Mouse (Mus musculus) heart, embryonic 12.5 days (tissue): ENCODE data around the gene Arhgap44. TPM values are rescaled to one million over a fixed set of nuclear protein-coding genes. Genes with fewer than 3 reads are reported as not detected.

ENCODE experiments used
- ATAC-seq: fragments of 200-750 bp; cut with Nextera tagmentation; 2 replicates; pipeline ENCODE4 v1.8.0; 2017; ENCODE audit warnings: moderate TSS enrichment, moderate library complexity; ENCODE audit not compliant: insufficient number of reproducible peaks, low FRiP score
- H3K27ac ChIP-seq: fragments of 300-500 bp; sonication (generic); 2 replicates; pipeline ENCODE4 v1.5.1; 2016; ENCODE audit warnings: mild to moderate bottlenecking, moderate library complexity; ENCODE audit not compliant: poor library complexity, severe bottlenecking
- H3K27me3 ChIP-seq: fragments of 300-500 bp; sonication (generic); replicated peaks from 2 replicates; pipeline ENCODE4 v1.6.1; 2016; ENCODE audit warnings: mild to moderate bottlenecking, moderate library complexity
- H3K36me3 ChIP-seq: fragments of 300-500 bp; sonication (generic); 2 replicates; pipeline ENCODE4 v1.6.1; 2016; ENCODE audit warnings: mild to moderate bottlenecking, moderate library complexity
- H3K4me1 ChIP-seq: fragments of 300-500 bp; sonication (generic); replicated peaks from 2 replicates; pipeline ENCODE4 v1.6.1; 2016; ENCODE audit warnings: mild to moderate bottlenecking
- H3K4me2 ChIP-seq: fragments of 300-500 bp; sonication (generic); 2 replicates; pipeline ENCODE4 v1.6.1; 2016; ENCODE audit warnings: mild to moderate bottlenecking, moderate library complexity
- H3K4me3 ChIP-seq: fragments of 300-500 bp; sonication (generic); 2 replicates; pipeline ENCODE4 v1.5.1; 2016; ENCODE audit warnings: mild to moderate bottlenecking
- H3K9ac ChIP-seq: fragments of 300-500 bp; sonication (generic); 2 replicates; pipeline ENCODE4 v1.6.1; 2016; ENCODE audit warnings: mild to moderate bottlenecking, moderate library complexity
- H3K9me3 ChIP-seq: fragments of 300-500 bp; sonication (generic); replicated peaks from 2 replicates; pipeline ENCODE4 v1.6.1; 2016; ENCODE audit warnings: mild to moderate bottlenecking, moderate library complexity
- WGBS: fragments of 180-500 bp; shearing (Covaris S2); methylation state at CpG from one replicate; pipeline ENCODE4 v1.1.7; 2016; 5-methylcytosine and 5-hydroxymethylcytosine counted together
- polyA plus RNA-seq: library from polyadenylated mRNA; unstranded; fragments of >200 nt; fragmentation: Nextera tagmentation; extraction: Ambion mirVana; gene quantifications from 2 replicates; pipeline ENCODE4 v1.2.1, GENCODE M21; 2016

Arhgap44 gene
- polyA plus RNA-seq: 13.3 and 15.5 TPM in 2 replicates

DNA sequence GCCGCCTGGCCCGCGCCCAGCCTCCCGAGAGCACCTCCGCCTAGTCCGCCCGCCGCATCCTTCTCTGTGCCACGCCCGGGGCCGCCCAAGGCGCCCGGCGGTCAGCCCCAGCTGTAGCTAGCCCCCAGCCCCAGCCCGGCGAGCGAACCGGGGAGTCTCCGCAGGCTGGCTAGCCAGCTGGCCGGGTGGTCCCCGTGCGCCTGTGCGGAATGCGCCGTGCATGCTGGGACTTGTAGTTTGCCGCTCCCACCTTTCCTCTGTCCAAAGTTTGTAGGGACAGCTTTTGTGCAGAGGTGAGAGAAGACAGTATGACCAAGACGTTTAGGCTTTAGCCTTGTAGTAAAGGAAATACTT, at the start of gene Arhgap44:
TSS of gene Arhgap44 (minus strand) at position 195 of the 354 bp plus-strand sequence.
- H3K27me3 ChIP-seq: no peaks in the 10 kb centered on the region
- no peak within 1 kb of the TSS for H3K27ac ChIP-seq
- H3K9me3 ChIP-seq: no peaks in the 10 kb centered on the region
- peak; percentile 76; the same call in 1 of the 2 replicates for ATAC-seq
- peak within 1 kb of the TSS; percentile 96 for H3K4me2 ChIP-seq
- peaks cover 25% of the 10 kb centered on the region for H3K4me1 ChIP-seq
- peak within 1 kb of the TSS; percentile 94 for H3K9ac ChIP-seq
- WGBS: under 1% methylated on average over 27 of the region's 27 CpGs
- no peaks in the 10 kb centered on the region for H3K36me3 ChIP-seq
- H3K4me3 ChIP-seq: peak within 1 kb of the TSS; percentile 98

DNA sequence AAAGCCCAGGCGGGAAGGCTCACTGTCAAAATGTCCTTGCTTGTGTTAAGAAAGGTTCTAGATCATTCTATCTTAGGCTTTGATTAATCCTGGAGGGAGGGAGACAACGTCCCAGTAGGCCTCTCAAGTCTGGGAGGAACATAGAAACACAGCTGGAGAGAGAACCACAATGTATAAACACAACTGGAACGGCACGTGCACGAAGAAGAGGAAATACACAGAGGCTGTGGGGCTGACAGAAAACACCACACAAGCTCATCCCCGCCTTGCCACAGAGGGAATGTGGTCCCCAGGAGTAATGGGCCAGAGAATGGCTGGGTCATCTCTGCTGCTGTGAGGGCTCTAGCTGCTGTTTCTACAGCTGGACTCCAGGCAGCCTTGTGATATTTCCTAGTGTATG, 48.9 kb upstream of the Arhgap44 start:
- no peak for ATAC-seq
- Histone ChIP-seq H3K4me2 (no peak overlapping the region), H3K36me3 (peaks cover 34% of the 10 kb centered on the region), H3K9me3 (no peaks in the 10 kb centered on the region), H3K27me3 (no peaks in the 10 kb centered on the region), H3K4me3 (no peak overlapping the region), H3K4me1 (peaks cover 83% of the 10 kb centered on the region), H3K9ac (no peak overlapping the region), H3K27ac (peak overlapping the region; percentile 95)
- 75% methylated on average over 6 of the region's 6 CpGs for WGBS

DNA sequence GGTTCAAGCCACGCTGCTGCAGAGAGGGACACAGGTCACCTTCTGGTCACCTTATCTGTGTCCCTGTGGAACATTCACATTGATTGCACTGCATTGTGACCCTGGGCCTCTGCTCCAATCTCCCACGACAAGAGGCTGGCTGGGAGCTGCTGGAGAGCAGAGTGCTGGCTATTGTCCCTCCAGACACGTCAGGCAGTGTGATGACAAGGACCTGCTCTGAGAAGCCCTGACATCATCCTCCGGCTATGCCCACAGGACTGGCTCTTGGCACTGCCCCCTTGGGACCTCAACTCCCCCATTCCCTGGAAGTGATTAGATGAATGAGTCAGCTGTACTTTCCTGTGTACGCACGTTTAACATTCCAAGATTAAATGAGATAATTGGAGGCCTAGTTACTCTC, 46.7 kb upstream of the Arhgap44 start:
- peak overlapping the region; percentile 95 for H3K27ac ChIP-seq
- WGBS: 6% methylated on average over 6 of the region's 6 CpGs
- H3K36me3 ChIP-seq: peaks cover 23% of the 10 kb centered on the region
- peak; percentile 85 for ATAC-seq
- 0 out of 2 replicates have a peak overlapping the region, but pooled peaks have one; percentile 17 for H3K4me2 ChIP-seq
- no peak overlapping the region for H3K4me3 ChIP-seq
- H3K9me3 ChIP-seq: no peaks in the 10 kb centered on the region
- H3K9ac ChIP-seq: 0 out of 2 replicates have a peak overlapping the region, but pooled peaks have one; percentile 26
- H3K27me3 ChIP-seq: no peaks in the 10 kb centered on the region
- H3K4me1 ChIP-seq: peaks cover 82% of the 10 kb centered on the region

DNA sequence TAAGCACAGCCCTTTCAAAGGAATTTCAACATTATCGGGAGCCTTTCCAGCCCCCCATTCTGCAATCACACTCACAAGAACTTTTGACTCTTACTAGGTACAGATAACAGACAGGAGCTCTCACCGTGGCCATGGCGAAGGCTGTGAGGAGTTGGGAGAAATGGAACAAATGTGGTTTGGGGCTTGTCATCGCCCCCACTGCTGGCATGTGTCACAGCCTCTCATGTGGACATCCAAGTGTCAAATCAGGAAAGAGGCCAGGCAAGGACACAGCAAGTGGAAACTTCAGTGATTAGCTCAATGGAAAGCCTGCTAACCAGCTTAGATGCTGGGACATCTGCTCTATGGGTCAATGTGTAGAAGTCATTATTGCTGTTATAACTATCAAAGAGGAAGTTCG, 42.5 kb upstream of the Arhgap44 start:
- H3K27me3 ChIP-seq: no peaks in the 10 kb centered on the region
- H3K9ac ChIP-seq: no peak overlapping the region
- peaks cover 27% of the 10 kb centered on the region for H3K36me3 ChIP-seq
- peak overlapping the region; percentile 35; the same call in 1 of the 2 replicates for H3K4me2 ChIP-seq
- peaks cover 73% of the 10 kb centered on the region for H3K4me1 ChIP-seq
- ATAC-seq: peak; percentile 52; the same call in 1 of the 2 replicates
- no peaks in the 10 kb centered on the region for H3K9me3 ChIP-seq
- peak overlapping the region; percentile 81 for H3K27ac ChIP-seq
- 16% methylated on average over 5 of the region's 5 CpGs for WGBS
- no peak overlapping the region for H3K4me3 ChIP-seq

DNA sequence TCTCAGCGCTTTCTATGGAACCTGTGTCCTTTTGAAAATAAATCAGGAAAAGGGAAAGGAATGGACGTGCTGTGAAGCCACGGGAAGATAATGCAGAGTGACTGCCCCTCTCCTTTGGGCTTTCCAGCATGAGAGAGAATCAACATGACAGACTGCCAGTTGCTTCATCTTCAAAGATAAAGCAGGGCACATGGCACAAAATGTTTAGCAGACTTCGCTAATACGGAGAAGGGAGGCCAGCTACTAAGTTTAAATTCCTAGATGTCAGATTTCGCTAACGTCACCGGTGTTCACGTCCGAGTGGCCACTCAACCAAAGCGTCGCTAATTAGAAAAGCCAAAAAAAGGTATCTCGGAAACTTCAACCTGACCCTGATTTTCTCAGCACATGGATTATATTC, 41.9 kb upstream of the Arhgap44 start:
- Histone ChIP-seq H3K27ac (peak overlapping the region; percentile 81), H3K4me3 (no peak overlapping the region), H3K36me3 (peaks cover 31% of the 10 kb centered on the region), H3K27me3 (no peaks in the 10 kb centered on the region), H3K9ac (0 out of 2 replicates have a peak overlapping the region, but pooled peaks have one; percentile 10), H3K4me1 (peaks cover 66% of the 10 kb centered on the region), H3K4me2 (peak overlapping the region; percentile 35; the same call in 1 of the 2 replicates), H3K9me3 (no peaks in the 10 kb centered on the region)
- 33% methylated on average over 13 of the region's 13 CpGs for WGBS
- no peak for ATAC-seq

DNA sequence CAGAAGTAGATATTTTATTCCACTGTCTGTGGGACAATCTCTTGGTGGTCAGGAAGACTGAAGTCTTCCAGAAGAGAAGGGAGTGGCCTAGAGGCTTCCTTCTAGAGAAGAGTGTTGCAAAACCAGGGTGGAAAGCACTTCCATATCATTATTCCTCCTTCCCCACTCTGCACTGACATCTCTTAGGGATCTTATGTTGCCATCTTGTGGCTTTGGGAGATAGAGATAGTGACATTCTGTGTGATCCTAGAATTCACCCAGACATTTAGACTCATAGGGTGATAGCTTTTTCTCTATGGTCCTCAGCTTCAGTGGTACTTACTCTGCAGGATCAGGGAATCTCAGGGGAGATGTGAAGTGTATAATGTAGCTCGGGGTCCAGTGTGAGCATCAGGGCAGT, 40.3 kb upstream of the Arhgap44 start:
- Histone ChIP-seq H3K4me3 (no peak overlapping the region), H3K4me2 (no peak overlapping the region), H3K27ac (0 out of 2 replicates have a peak overlapping the region, but pooled peaks have one; percentile 16), H3K9ac (no peak overlapping the region), H3K4me1 (peaks cover 52% of the 10 kb centered on the region), H3K36me3 (peaks cover 44% of the 10 kb centered on the region), H3K27me3 (no peaks in the 10 kb centered on the region), H3K9me3 (no peaks in the 10 kb centered on the region)
- ATAC-seq: no peak
- 78% methylated on average over 1 of the region's 1 CpGs for WGBS

DNA sequence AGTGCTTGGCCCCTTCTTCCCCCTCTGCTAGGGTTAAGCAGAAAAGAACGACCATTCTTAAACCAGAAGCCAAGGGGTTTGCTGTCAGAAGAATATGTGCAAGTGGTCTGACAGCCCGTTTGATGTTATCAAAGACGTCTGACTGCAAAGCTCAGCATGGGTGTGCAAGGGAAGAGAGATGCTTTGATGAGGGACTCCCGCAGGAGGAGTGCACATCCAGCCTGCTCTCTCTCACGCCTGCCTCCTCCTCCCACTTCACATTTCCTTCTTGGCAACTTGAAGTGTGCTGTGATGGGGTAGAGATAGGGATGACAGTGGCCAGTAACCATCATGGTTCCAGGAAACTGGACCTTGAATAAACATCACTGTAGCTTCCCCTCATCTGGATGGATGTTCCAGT, 39.5 kb upstream of the Arhgap44 start:
- Histone ChIP-seq H3K27me3 (no peaks in the 10 kb centered on the region), H3K4me1 (peaks cover 50% of the 10 kb centered on the region), H3K36me3 (peaks cover 44% of the 10 kb centered on the region), H3K4me3 (no peak overlapping the region), H3K4me2 (no peak overlapping the region), H3K9me3 (no peaks in the 10 kb centered on the region), H3K9ac (0 out of 2 replicates have a peak overlapping the region, but pooled peaks have one; percentile 0), H3K27ac (peak overlapping the region; percentile 14; the same call in 1 of the 2 replicates)
- WGBS: 12% methylated on average over 5 of the region's 5 CpGs
- no peak for ATAC-seq

DNA sequence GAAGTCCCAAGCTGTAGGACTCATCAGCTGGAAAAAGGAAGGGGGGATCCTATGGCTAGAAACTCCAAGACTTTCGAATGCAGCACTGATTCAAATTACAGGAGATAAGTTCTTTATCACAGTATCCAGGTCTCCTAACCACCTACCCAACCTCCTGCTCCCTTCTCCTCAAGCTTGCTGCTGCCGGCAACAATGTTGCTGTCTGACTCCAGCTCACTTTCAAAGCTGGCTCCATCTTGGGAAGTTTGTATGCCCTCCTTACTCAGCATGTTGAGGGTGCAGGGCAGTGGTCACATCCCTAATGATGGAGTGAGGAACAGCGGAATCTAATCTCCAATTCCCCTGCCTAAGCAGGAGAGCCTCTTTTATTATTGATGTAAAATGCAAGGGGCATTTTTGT, 35.3 kb upstream of the Arhgap44 start:
- no peak overlapping the region for H3K4me2 ChIP-seq
- no peaks in the 10 kb centered on the region for H3K9me3 ChIP-seq
- no peak for ATAC-seq
- peaks cover 18% of the 10 kb centered on the region for H3K4me1 ChIP-seq
- no peak overlapping the region for H3K4me3 ChIP-seq
- H3K9ac ChIP-seq: no peak overlapping the region
- 71% methylated on average over 3 of the region's 3 CpGs for WGBS
- peaks cover 69% of the 10 kb centered on the region for H3K36me3 ChIP-seq
- no peaks in the 10 kb centered on the region for H3K27me3 ChIP-seq
- peak overlapping the region; percentile 37 for H3K27ac ChIP-seq

DNA sequence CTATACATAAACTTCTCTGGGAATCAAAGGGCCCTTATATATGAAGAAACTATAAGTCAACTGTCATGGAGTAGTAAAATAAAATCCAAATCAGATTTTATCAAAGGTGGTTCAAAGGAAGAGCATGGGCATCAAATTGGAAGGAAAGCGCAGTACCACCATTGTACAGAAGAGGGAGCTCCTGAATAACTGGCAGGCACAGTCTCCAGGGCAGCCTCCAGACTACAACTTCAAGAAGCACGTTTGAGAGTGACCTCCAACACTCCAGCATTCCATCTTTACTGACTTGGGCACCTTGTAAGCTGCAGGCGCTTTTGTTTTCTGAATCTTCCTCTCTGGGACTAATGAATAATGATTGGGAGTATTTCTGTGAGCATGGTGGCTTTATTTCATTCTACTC, 34.5 kb upstream of the Arhgap44 start:
- Histone ChIP-seq H3K4me3 (no peak overlapping the region), H3K9me3 (no peaks in the 10 kb centered on the region), H3K4me1 (peaks cover 13% of the 10 kb centered on the region), H3K9ac (no peak overlapping the region), H3K27ac (peak overlapping the region; percentile 37; the same call in 1 of the 2 replicates), H3K4me2 (no peak overlapping the region), H3K36me3 (peaks cover 73% of the 10 kb centered on the region), H3K27me3 (no peaks in the 10 kb centered on the region)
- ATAC-seq: no peak
- whole genome bisulfite sequencing: 5% methylated on average over 3 of the region's 3 CpGs

DNA sequence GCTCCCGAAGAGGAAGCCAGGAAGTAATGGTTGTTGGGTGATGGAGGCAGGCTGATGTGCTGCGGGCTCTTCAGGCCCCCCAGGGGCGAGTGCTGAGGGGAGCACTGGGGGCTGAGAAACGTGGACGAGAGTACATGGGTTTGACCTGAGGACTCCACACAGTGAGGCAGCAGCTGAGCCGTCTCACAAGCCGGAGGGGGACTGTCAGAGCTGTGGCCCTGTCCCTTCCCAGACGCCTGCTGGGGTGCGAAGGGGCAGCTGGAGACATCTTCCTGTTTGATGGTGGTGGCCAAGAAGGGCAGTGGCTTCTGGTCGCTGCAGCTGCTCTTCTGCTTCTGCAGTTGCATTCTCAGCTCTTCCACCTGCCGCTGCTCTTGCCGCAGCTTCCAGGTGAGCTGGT, 24.2 kb upstream of the Arhgap44 start:
- peaks cover 7% of the 10 kb centered on the region; the same call in 1 of the 2 replicates for H3K4me1 ChIP-seq
- no peak for ATAC-seq

DNA sequence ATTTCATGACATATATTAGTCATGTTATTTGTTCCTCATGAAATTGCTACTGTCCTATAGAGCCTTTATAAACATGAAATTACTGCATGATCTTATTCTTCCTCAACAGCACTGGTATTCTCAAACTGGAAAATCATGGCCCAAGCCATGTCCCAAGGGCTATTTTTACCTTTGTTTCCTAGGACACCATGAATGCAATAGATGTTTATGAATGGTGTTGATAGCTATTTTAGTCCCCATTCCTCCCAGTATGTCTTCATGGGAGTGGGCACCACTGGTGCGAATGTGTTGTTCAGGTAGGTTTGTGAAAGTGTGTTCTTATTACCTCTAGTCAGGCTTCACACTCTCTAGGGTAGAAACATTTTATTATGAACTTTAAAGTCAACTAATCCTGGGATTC, 22.4 kb upstream of the Arhgap44 start:
- H3K27ac ChIP-seq: 0 out of 2 replicates have a peak overlapping the region, but pooled peaks have one; percentile 2
- ATAC-seq: no peak
- no peak overlapping the region for H3K4me2 ChIP-seq
- peaks cover 84% of the 10 kb centered on the region for H3K36me3 ChIP-seq
- H3K4me3 ChIP-seq: no peak overlapping the region
- 49% methylated on average over 1 of the region's 1 CpGs for WGBS
- no peaks in the 10 kb centered on the region for H3K9me3 ChIP-seq
- no peak overlapping the region for H3K9ac ChIP-seq
- H3K4me1 ChIP-seq: peaks cover 7% of the 10 kb centered on the region; the same call in 1 of the 2 replicates
- H3K27me3 ChIP-seq: no peaks in the 10 kb centered on the region

More for the DNA sequence above, 24.2 kb upstream of the Arhgap44 start:
- H3K27me3 ChIP-seq: no peaks in the 10 kb centered on the region
- H3K9me3 ChIP-seq: no peaks in the 10 kb centered on the region
- no peak overlapping the region for H3K4me2 ChIP-seq
- WGBS: 68% methylated on average over 12 of the region's 12 CpGs
- H3K9ac ChIP-seq: no peak overlapping the region
- H3K27ac ChIP-seq: 0 out of 2 replicates have a peak overlapping the region, but pooled peaks have one; percentile 12
- no peak overlapping the region for H3K4me3 ChIP-seq
- H3K36me3 ChIP-seq: peaks cover 72% of the 10 kb centered on the region
